Mouse (Mus musculus): Measurements from ENCODE around the gene Stxbp2. TPM values are rescaled to one million over a fixed set of nuclear protein-coding genes. Genes with fewer than 3 reads are reported as not detected.

Gene Stxbp2
- polyA plus RNA-seq, 1 experiment from 2014 or later, result 46.9 TPM

GRCm38 (mm10) chr8:3690774-3691173 lies 60.0 kb downstream of the Stxbp2 start:
- Histone ChIP-seq H3K27me3 (ENCODE audit: insufficient read depth, low read length) (no peaks in the 10 kb centered on the region), H3K9ac (replicated peaks) (no peak overlapping the region), H3K9me3 (ENCODE audit: low read length) (no peaks in the 10 kb centered on the region), H3K4me3 (ENCODE audit: low read depth, low read length) (no peak overlapping the region), H3K4me2 (ENCODE audit: low read depth, low read length) (no peak overlapping the region), H3K27ac (ENCODE audit: low read depth) (no peak overlapping the region), H3K4me1 (ENCODE audit: insufficient read depth) (no peaks in the 10 kb centered on the region), H3K36me3 (replicated peaks; ENCODE audit: insufficient read depth, low read length) (no peaks in the 10 kb centered on the region)
- TF ChIP-seq EP300 (IDR thresholded peaks at IDR 0.05; ENCODE audit: low read depth), result no peak
- TF ChIP-seq CTCF (IDR thresholded peaks at IDR 0.05; ENCODE audit: low read depth), result no peak
- 67% methylated on average over 3 of the region's 3 CpGs for WGBS (ENCODE audit: insufficient replicate concordance)
- no peak for DNase-seq
- ATAC-seq, result no peak

Other genes with a start within 250 kb of the Stxbp2 start
- gene Arhgef18, start 237.9 kb upstream of the Stxbp2 start, polyA plus RNA-seq (2015; fragmentation: Nextera tagmentation; extraction: Ambion mirVana), result 1.8 and 1.9 TPM in 2 replicates
- 14.8 and 14.9 TPM in 2 replicates for gene Pex11g, start 163.3 kb upstream of the Stxbp2 start, polyA plus RNA-seq (2015; fragmentation: Nextera tagmentation; extraction: Ambion mirVana)
- not detected in 2 replicates for gene Tex45, start 160.1 kb upstream of the Stxbp2 start, polyA plus RNA-seq (2015; fragmentation: Nextera tagmentation; extraction: Ambion mirVana)
- gene Zfp358, start 137.8 kb upstream of the Stxbp2 start, polyA plus RNA-seq (2015; fragmentation: Nextera tagmentation; extraction: Ambion mirVana), result 4.9 and 6.3 TPM in 2 replicates
- 19.9 and 20.6 TPM in 2 replicates for gene Mcoln1, start 130.5 kb upstream of the Stxbp2 start, polyA plus RNA-seq (2015; fragmentation: Nextera tagmentation; extraction: Ambion mirVana)
- 6.4 TPM in 2 replicates for gene Pnpla6, start 115.6 kb upstream of the Stxbp2 start, polyA plus RNA-seq (2015; fragmentation: Nextera tagmentation; extraction: Ambion mirVana)
- gene C330021F23Rik, start 63.0 kb upstream of the Stxbp2 start, polyA plus RNA-seq (2015; fragmentation: Nextera tagmentation; extraction: Ambion mirVana), result 0.89 and 1.0 TPM in 2 replicates
- gene Camsap3, start 43.7 kb upstream of the Stxbp2 start, polyA plus RNA-seq (2015; fragmentation: Nextera tagmentation; extraction: Ambion mirVana), result 2.4 and 2.6 TPM in 2 replicates
- 13.2 and 15.9 TPM in 2 replicates for gene Xab2, start 9.6 kb upstream of the Stxbp2 start, polyA plus RNA-seq (2015; fragmentation: Nextera tagmentation; extraction: Ambion mirVana)
- 88.9 and 91.2 TPM in 2 replicates for gene Pet100, start 9.4 kb upstream of the Stxbp2 start, polyA plus RNA-seq (2015; fragmentation: Nextera tagmentation; extraction: Ambion mirVana)
- gene Pcp2, start 5.4 kb upstream of the Stxbp2 start, polyA plus RNA-seq (2015; fragmentation: Nextera tagmentation; extraction: Ambion mirVana), result 0.07 TPM in 1 of 2 replicates, not detected in the other
- not detected in 2 replicates for gene Retn, start 24.8 kb downstream of the Stxbp2 start, polyA plus RNA-seq (2015; fragmentation: Nextera tagmentation; extraction: Ambion mirVana)
- 11.9 and 12.8 TPM in 2 replicates for gene Mcemp1, start 34.8 kb downstream of the Stxbp2 start, polyA plus RNA-seq (2015; fragmentation: Nextera tagmentation; extraction: Ambion mirVana)
- 2.7 and 3.4 TPM in 2 replicates for gene Fcor, start 41.4 kb downstream of the Stxbp2 start, polyA plus RNA-seq (2015; fragmentation: Nextera tagmentation; extraction: Ambion mirVana)
- gene Trappc5, start 45.3 kb downstream of the Stxbp2 start, polyA plus RNA-seq (2015; fragmentation: Nextera tagmentation; extraction: Ambion mirVana), result 16.6 and 16.9 TPM in 2 replicates
- 0.05 and 0.06 TPM in 2 replicates for gene Fcer2a, start 63.2 kb downstream of the Stxbp2 start, polyA plus RNA-seq (2015; fragmentation: Nextera tagmentation; extraction: Ambion mirVana)
- 29.3 and 30.2 TPM in 2 replicates for gene Clec4g, start 89.7 kb downstream of the Stxbp2 start, polyA plus RNA-seq (2015; fragmentation: Nextera tagmentation; extraction: Ambion mirVana)
- 0.14 and 0.19 TPM in 2 replicates for gene Cd209a, start 118.0 kb downstream of the Stxbp2 start, polyA plus RNA-seq (2015; fragmentation: Nextera tagmentation; extraction: Ambion mirVana)
- gene Cd209e, start 223.4 kb downstream of the Stxbp2 start, polyA plus RNA-seq (2015; fragmentation: Nextera tagmentation; extraction: Ambion mirVana), result 0.09 TPM in 1 of 2 replicates, not detected in the other
- gene Cd209d, start 247.6 kb downstream of the Stxbp2 start, polyA plus RNA-seq (2015; fragmentation: Nextera tagmentation; extraction: Ambion mirVana), result not detected in 2 replicates

Data from liver, postnatal 0 days (tissue).